Mouse (Mus musculus): Measurements from ENCODE around the gene Rbm39. TPM values are rescaled to one million over a fixed set of nuclear protein-coding genes. Genes with fewer than 3 reads are reported as not detected.
A peak's percentile ranks its signal among the peaks of the same experiment; 100 is the strongest.

The Rbm39 gene
- polyA plus RNA-seq, 1 experiment from 2014 or later = 434 TPM

- peaks cover 21% of the 10 kb centered on the region for H3K36me3 ChIP-seq
- ATAC-seq (ENCODE audit: insufficient number of reproducible peaks, low FRiP score) = peak; percentile 68
- no peaks in the 10 kb centered on the region for H3K9me3 ChIP-seq (replicated peaks)
- peaks cover 20% of the 10 kb centered on the region for H3K4me1 ChIP-seq (replicated peaks)
- peak overlapping the region; percentile 96 for H3K9ac ChIP-seq
- peak overlapping the region; percentile 90 for H3K27ac ChIP-seq (ENCODE audit: poor library complexity, severe bottlenecking)
- peak overlapping the region; percentile 84 for H3K4me2 ChIP-seq
- WGBS = under 1% methylated on average over 47 of the region's 47 CpGs
- H3K4me3 ChIP-seq = peak overlapping the region; percentile 67
- H3K27me3 ChIP-seq (replicated peaks) = no peaks in the 10 kb centered on the region
These were observed 817 bp downstream of the Rbm39 start for GRCm38 (mm10) chr2:156179046-156179795.

- Histone ChIP-seq H3K9me3 (replicated peaks) (no peaks in the 10 kb centered on the region), H3K27me3 (replicated peaks) (no peaks in the 10 kb centered on the region), H3K4me1 (replicated peaks) (peaks cover 22% of the 10 kb centered on the region), H3K27ac (ENCODE audit: poor library complexity, severe bottlenecking) (no peak overlapping the region), H3K4me3 (peak overlapping the region; percentile 25; the same call in 1 of the 2 replicates), H3K9ac (no peak overlapping the region), H3K36me3 (peaks cover 27% of the 10 kb centered on the region), H3K4me2 (peak overlapping the region; percentile 63)
- 66% methylated on average over 7 of the region's 7 CpGs for WGBS
- ATAC-seq (ENCODE audit: insufficient number of reproducible peaks, low FRiP score) = no peak
These were observed 2.4 kb downstream of the Rbm39 start for GRCm38 (mm10) chr2:156177651-156178050.

GRCm38 (mm10) chr2:156177079-156177478 lies 3.0 kb downstream of the Rbm39 start:
- Histone ChIP-seq H3K27me3 (replicated peaks) (no peaks in the 10 kb centered on the region), H3K4me1 (replicated peaks) (peaks cover 22% of the 10 kb centered on the region), H3K36me3 (peaks cover 32% of the 10 kb centered on the region), H3K9ac (no peak overlapping the region), H3K4me2 (peak overlapping the region; percentile 22; the same call in 1 of the 2 replicates), H3K9me3 (replicated peaks) (no peaks in the 10 kb centered on the region), H3K4me3 (no peak overlapping the region), H3K27ac (ENCODE audit: poor library complexity, severe bottlenecking) (no peak overlapping the region)
- no peak for ATAC-seq (ENCODE audit: insufficient number of reproducible peaks, low FRiP score)
- 79% methylated on average over 6 of the region's 6 CpGs for WGBS

GRCm38 (mm10) chr2:156166557-156166956 lies 13.5 kb downstream of the Rbm39 start:
- 93% methylated on average over 5 of the region's 5 CpGs for WGBS

GRCm38 (mm10) chr2:156165478-156165877 lies 14.6 kb downstream of the Rbm39 start:
- H3K4me1 ChIP-seq (replicated peaks) = no peaks in the 10 kb centered on the region
- H3K9ac ChIP-seq = no peak overlapping the region
- no peak for ATAC-seq (ENCODE audit: insufficient number of reproducible peaks, low FRiP score)
- no peaks in the 10 kb centered on the region for H3K9me3 ChIP-seq (replicated peaks)
- 100% methylated on average over 1 of the region's 1 CpGs for WGBS
- H3K27me3 ChIP-seq (replicated peaks) = no peaks in the 10 kb centered on the region
- peaks cover 70% of the 10 kb centered on the region for H3K36me3 ChIP-seq
- no peak overlapping the region for H3K27ac ChIP-seq (ENCODE audit: poor library complexity, severe bottlenecking)
- H3K4me3 ChIP-seq = no peak overlapping the region
- no peak overlapping the region for H3K4me2 ChIP-seq

More at GRCm38 (mm10) chr2:156166557-156166956, 13.5 kb downstream of the Rbm39 start:
- no peak for ATAC-seq (ENCODE audit: insufficient number of reproducible peaks, low FRiP score)
- Histone ChIP-seq H3K36me3 (peaks cover 74% of the 10 kb centered on the region), H3K9me3 (replicated peaks) (no peaks in the 10 kb centered on the region), H3K4me1 (replicated peaks) (no peaks in the 10 kb centered on the region), H3K9ac (no peak overlapping the region), H3K4me3 (no peak overlapping the region), H3K27ac (ENCODE audit: poor library complexity, severe bottlenecking) (no peak overlapping the region), H3K27me3 (replicated peaks) (no peaks in the 10 kb centered on the region), H3K4me2 (no peak overlapping the region)

GRCm38 (mm10) chr2:156151538-156151937 lies 28.5 kb downstream of the Rbm39 start:
- no peaks in the 10 kb centered on the region for H3K4me1 ChIP-seq (replicated peaks)
- peaks cover 61% of the 10 kb centered on the region for H3K36me3 ChIP-seq
- no peak overlapping the region for H3K4me2 ChIP-seq
- no peak for ATAC-seq (ENCODE audit: insufficient number of reproducible peaks, low FRiP score)
- no peak overlapping the region for H3K27ac ChIP-seq (ENCODE audit: poor library complexity, severe bottlenecking)
- H3K27me3 ChIP-seq (replicated peaks) = no peaks in the 10 kb centered on the region
- no peaks in the 10 kb centered on the region for H3K9me3 ChIP-seq (replicated peaks)
- H3K9ac ChIP-seq = no peak overlapping the region
- no peak overlapping the region for H3K4me3 ChIP-seq

- ATAC-seq (ENCODE audit: insufficient number of reproducible peaks, low FRiP score) = no peak
- Histone ChIP-seq H3K27me3 (replicated peaks) (no peaks in the 10 kb centered on the region), H3K4me1 (replicated peaks) (0 out of 2 replicates have a peak, but pooled peaks cover 8% of the 10 kb centered on the region), H3K9me3 (replicated peaks) (no peaks in the 10 kb centered on the region), H3K9ac (no peak overlapping the region), H3K27ac (ENCODE audit: poor library complexity, severe bottlenecking) (no peak overlapping the region), H3K4me2 (no peak overlapping the region), H3K4me3 (no peak overlapping the region), H3K36me3 (peaks cover 35% of the 10 kb centered on the region)
- 92% methylated on average over 3 of the region's 3 CpGs for WGBS
These were observed 32.6 kb downstream of the Rbm39 start for GRCm38 (mm10) chr2:156147316-156147915.

- 0 out of 2 replicates have a peak, but pooled peaks cover 8% of the 10 kb centered on the region for H3K4me1 ChIP-seq (replicated peaks)
- no peaks in the 10 kb centered on the region for H3K9me3 ChIP-seq (replicated peaks)
- H3K9ac ChIP-seq = no peak overlapping the region
- no peak overlapping the region for H3K27ac ChIP-seq (ENCODE audit: poor library complexity, severe bottlenecking)
- no peaks in the 10 kb centered on the region for H3K27me3 ChIP-seq (replicated peaks)
- no peak overlapping the region for H3K4me2 ChIP-seq
- H3K4me3 ChIP-seq = no peak overlapping the region
- no peak for ATAC-seq (ENCODE audit: insufficient number of reproducible peaks, low FRiP score)
- 77% methylated on average over 5 of the region's 5 CpGs for WGBS
- peaks cover 42% of the 10 kb centered on the region for H3K36me3 ChIP-seq
These were observed 33.6 kb downstream of the Rbm39 start for GRCm38 (mm10) chr2:156146272-156146989.

- peaks cover 41% of the 10 kb centered on the region for H3K36me3 ChIP-seq
- no peak overlapping the region for H3K4me3 ChIP-seq
- H3K9ac ChIP-seq = no peak overlapping the region
- no peaks in the 10 kb centered on the region for H3K9me3 ChIP-seq (replicated peaks)
- H3K4me2 ChIP-seq = peak overlapping the region; percentile 20; the same call in 1 of the 2 replicates
- no peaks in the 10 kb centered on the region for H3K27me3 ChIP-seq (replicated peaks)
- H3K4me1 ChIP-seq (replicated peaks) = 0 out of 2 replicates have a peak, but pooled peaks cover 8% of the 10 kb centered on the region
- no peak for ATAC-seq (ENCODE audit: insufficient number of reproducible peaks, low FRiP score)
- WGBS = 62% methylated on average over 11 of the region's 11 CpGs
- no peak overlapping the region for H3K27ac ChIP-seq (ENCODE audit: poor library complexity, severe bottlenecking)
These were observed 34.4 kb downstream of the Rbm39 start for GRCm38 (mm10) chr2:156145486-156146130.

GRCm38 (mm10) chr2:156143953-156144724 lies 35.9 kb downstream of the Rbm39 start, which contains the start of the genes Romo1 and Nfs1:
Gene Romo1, plus strand, starts transcription at chr2:156144039.
Gene Nfs1, minus strand, starts transcription at chr2:156144186.
- peak within 1 kb of the TSS; percentile 96 for H3K27ac ChIP-seq (ENCODE audit: poor library complexity, severe bottlenecking)
- H3K4me1 ChIP-seq (replicated peaks) = 0 out of 2 replicates have a peak, but pooled peaks cover 8% of the 10 kb centered on the region
- ATAC-seq (ENCODE audit: insufficient number of reproducible peaks, low FRiP score) = peak; percentile 91
- peak within 1 kb of the TSS; percentile 73 for H3K4me2 ChIP-seq
- no peaks in the 10 kb centered on the region for H3K9me3 ChIP-seq (replicated peaks)
- peak within 1 kb of the TSS; percentile 82 for H3K9ac ChIP-seq
- no peaks in the 10 kb centered on the region for H3K27me3 ChIP-seq (replicated peaks)
- WGBS = under 1% methylated on average over 70 of the region's 70 CpGs
- H3K36me3 ChIP-seq = peaks cover 45% of the 10 kb centered on the region
- peak within 1 kb of the TSS; percentile 75 for H3K4me3 ChIP-seq

Measured in heart, embryonic 12.5 days (tissue).